Mouse (Mus musculus) forebrain, embryonic 12.5 days (tissue): Measurements from ENCODE around the gene Dpp4. TPM values are rescaled to one million over a fixed set of nuclear protein-coding genes. Genes with fewer than 3 reads are reported as not detected.

Source experiments
- ATAC-seq: fragments of 200-750 bp; cut with Nextera tagmentation; 2 replicates; pipeline ENCODE4 v1.8.0; 2017; ENCODE audit warnings: moderate TSS enrichment; ENCODE audit not compliant: low FRiP score
- H3K27ac ChIP-seq: fragments of 300-500 bp; sonication (generic); 2 replicates; pipeline ENCODE4 v1.5.1; 2016; ENCODE audit warnings: mild to moderate bottlenecking
- H3K27me3 ChIP-seq: fragments of 300-500 bp; sonication (generic); 2 replicates; pipeline ENCODE4 v1.6.1; 2016; ENCODE audit warnings: mild to moderate bottlenecking
- H3K36me3 ChIP-seq: fragments of 300-500 bp; sonication (generic); replicated peaks from 2 replicates; pipeline ENCODE4 v1.6.1; 2016; ENCODE audit warnings: mild to moderate bottlenecking
- H3K4me1 ChIP-seq: fragments of 300-500 bp; sonication (generic); 2 replicates; pipeline ENCODE4 v1.6.1; 2016
- H3K4me2 ChIP-seq: fragments of 300-500 bp; sonication (generic); 2 replicates; pipeline ENCODE4 v1.6.1; 2016; ENCODE audit warnings: mild to moderate bottlenecking, moderate library complexity
- H3K4me3 ChIP-seq: fragments of 300-500 bp; sonication (generic); replicated peaks from 2 replicates; pipeline ENCODE4 v1.5.1; 2016; ENCODE audit warnings: mild to moderate bottlenecking
- H3K9ac ChIP-seq: fragments of 300-500 bp; sonication (generic); 2 replicates; pipeline ENCODE4 v1.6.1; 2016; ENCODE audit warnings: mild to moderate bottlenecking
- H3K9me3 ChIP-seq: fragments of 300-500 bp; sonication (generic); 2 replicates; pipeline ENCODE4 v1.6.1; 2016
- WGBS: fragments of 180-500 bp; shearing (Covaris S2); methylation state at CpG from one replicate; pipeline ENCODE4 v1.1.7; 2016; 5-methylcytosine and 5-hydroxymethylcytosine counted together
- polyA plus RNA-seq: library from polyadenylated mRNA; unstranded; fragments of >200 nt; fragmentation: Nextera tagmentation; extraction: Ambion mirVana; gene quantifications from 2 replicates; pipeline ENCODE4 v1.2.1, GENCODE M21; 2016

The Dpp4 gene
- polyA plus RNA-seq, 1 experiment from 2014 or later: 1.0 TPM

DNA sequence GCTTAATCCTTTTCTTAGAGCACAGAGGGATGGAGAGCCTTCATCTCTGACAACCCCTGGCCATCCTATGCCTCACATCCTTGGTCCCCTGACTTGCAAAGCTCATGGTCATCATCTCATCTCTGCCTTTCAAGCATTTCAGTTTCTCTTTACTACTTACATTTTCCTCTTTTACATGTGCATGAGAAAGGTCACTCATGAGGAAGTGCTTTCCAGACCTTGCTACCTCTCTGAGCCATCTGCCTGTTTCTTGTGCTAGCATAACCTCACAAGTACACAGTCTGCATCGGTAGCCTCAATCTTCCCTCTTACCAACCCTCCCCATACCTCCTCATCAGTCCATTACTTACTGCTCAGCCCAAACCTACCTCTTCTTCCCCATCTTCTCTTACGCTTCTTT is 12.2 kb downstream of the Dpp4 start:
- Histone ChIP-seq H3K27ac (no peak overlapping the region), H3K4me1 (no peaks in the 10 kb centered on the region), H3K36me3 (no peaks in the 10 kb centered on the region), H3K4me2 (no peak overlapping the region), H3K4me3 (no peak overlapping the region), H3K9me3 (no peaks in the 10 kb centered on the region), H3K9ac (no peak overlapping the region), H3K27me3 (no peaks in the 10 kb centered on the region)
- no peak for ATAC-seq
- 98% methylated on average over 2 of the region's 2 CpGs for WGBS

DNA sequence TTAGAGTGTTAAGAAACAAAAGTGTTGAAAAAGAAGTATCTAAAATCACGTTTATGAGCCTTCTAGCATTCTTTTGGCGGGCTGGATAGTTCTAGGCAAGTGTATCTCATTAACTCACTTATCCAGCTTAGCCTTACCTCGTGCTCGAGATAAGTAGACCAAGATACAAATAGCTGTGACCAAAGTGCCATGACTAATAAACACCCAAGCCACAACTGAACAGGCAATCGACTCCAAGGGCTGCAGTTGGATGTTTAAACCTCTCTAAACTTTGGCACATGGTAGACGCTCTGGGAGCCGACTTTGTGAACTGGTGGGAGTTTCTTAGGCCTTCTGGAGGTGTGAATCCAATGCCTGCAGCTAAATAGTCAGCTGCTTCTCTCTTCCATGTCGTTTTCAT is 12.7 kb downstream of the Dpp4 start:
- 80% methylated on average over 8 of the region's 8 CpGs for WGBS

DNA sequence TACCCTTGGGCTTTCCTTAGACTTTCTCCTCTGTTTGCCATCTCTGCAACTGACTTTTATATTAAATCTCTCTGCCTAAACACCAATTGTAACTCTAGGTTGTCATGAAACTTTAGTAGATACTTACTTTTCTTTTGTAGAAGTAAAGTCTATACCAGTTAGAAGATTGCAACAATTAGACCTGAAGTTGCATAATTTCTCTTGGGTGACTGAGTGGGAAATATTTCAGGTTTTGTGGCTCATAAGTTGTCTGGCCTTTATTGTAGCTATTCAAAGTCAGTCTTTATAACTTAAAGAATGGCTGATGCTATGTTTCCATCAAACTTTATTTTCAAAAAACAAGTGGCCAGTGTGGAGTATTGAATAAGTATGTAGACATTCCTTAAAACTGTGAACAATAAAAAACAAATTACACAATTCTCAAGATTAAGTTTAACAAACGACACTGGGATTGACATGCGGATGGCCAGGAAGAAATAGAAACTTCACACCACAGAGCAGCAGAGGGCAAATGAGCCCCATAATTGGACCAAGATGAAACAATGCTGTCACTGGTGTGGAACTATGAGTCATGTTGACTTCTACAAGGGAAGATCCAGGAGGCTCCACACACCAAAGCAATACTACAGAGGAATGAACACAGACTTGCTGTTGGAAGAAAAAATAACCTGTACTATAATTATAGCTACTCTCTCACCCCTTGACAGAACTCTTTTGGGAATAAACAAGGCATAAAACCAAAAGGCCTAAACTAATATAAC is 13.7 kb downstream of the Dpp4 start:
- ATAC-seq: no peak
- WGBS: 91% methylated on average over 2 of the region's 2 CpGs
- no peaks in the 10 kb centered on the region for H3K27me3 ChIP-seq
- no peaks in the 10 kb centered on the region for H3K9me3 ChIP-seq
- H3K9ac ChIP-seq: no peak overlapping the region
- H3K4me1 ChIP-seq: no peaks in the 10 kb centered on the region
- H3K4me3 ChIP-seq: no peak overlapping the region
- no peaks in the 10 kb centered on the region for H3K36me3 ChIP-seq
- H3K4me2 ChIP-seq: no peak overlapping the region
- no peak overlapping the region for H3K27ac ChIP-seq

More for the DNA sequence above, 12.7 kb downstream of the Dpp4 start:
- Histone ChIP-seq H3K27me3 (no peaks in the 10 kb centered on the region), H3K36me3 (no peaks in the 10 kb centered on the region), H3K9ac (no peak overlapping the region), H3K9me3 (no peaks in the 10 kb centered on the region), H3K4me3 (no peak overlapping the region), H3K4me2 (no peak overlapping the region), H3K4me1 (no peaks in the 10 kb centered on the region), H3K27ac (no peak overlapping the region)
- no peak for ATAC-seq

DNA sequence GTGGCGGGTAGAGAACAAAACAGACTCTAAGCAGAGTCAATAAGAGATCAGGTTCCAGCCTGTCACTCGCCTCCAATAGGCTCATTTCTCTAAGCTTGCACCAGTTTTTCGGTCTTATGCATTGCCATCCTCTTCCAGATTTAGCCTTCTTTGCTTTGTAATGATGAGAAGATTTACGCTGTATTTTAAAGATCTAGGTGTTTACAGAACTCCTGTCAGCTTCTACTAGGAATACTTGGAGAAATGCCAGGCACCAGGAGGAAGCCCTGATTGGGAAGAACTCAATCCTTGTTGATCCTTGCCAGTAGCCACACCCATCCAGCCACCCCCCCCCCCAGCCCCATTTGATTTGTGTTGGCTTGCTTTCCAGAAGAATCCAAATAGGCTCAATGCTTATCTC is 14.4 kb downstream of the Dpp4 start:
- 85% methylated on average over 4 of the region's 4 CpGs for WGBS
- no peak for ATAC-seq

GRCm38 (mm10) chr2:62396799-62397198 is 15.2 kb downstream of the Dpp4 start:
- Histone ChIP-seq H3K4me3 (no peak overlapping the region), H3K27ac (no peak overlapping the region), H3K27me3 (no peaks in the 10 kb centered on the region), H3K4me1 (no peaks in the 10 kb centered on the region), H3K9ac (no peak overlapping the region), H3K36me3 (no peaks in the 10 kb centered on the region), H3K9me3 (no peaks in the 10 kb centered on the region), H3K4me2 (no peak overlapping the region)
- ATAC-seq: no peak
- WGBS: 97% methylated on average over 1 of the region's 1 CpGs

More for the DNA sequence above, 14.4 kb downstream of the Dpp4 start:
- H3K27me3 ChIP-seq: no peaks in the 10 kb centered on the region
- H3K9ac ChIP-seq: no peak overlapping the region
- no peak overlapping the region for H3K4me2 ChIP-seq
- no peak overlapping the region for H3K27ac ChIP-seq
- no peak overlapping the region for H3K4me3 ChIP-seq
- H3K4me1 ChIP-seq: no peaks in the 10 kb centered on the region
- H3K9me3 ChIP-seq: no peaks in the 10 kb centered on the region
- no peaks in the 10 kb centered on the region for H3K36me3 ChIP-seq

DNA sequence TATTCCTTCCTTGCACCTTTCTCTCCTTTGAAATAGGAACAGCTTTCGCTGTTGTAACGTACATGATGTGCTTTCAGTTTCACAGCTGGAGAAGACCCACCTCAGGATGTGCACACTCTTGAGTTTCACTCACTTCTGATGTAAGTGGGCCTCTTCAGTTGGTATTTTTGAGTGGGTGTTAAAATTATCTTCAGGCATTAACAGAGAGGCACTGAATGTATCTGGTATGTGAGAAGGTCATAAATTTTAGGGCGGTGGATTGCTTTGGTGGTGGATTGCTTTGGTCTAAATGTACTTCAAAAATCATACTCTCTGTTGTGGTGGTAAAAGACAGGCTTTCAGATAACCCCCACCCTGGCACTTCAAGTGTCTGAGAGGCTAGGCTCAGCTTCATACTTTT is 17.2 kb downstream of the Dpp4 start:
- no peak for ATAC-seq
- no peaks in the 10 kb centered on the region for H3K9me3 ChIP-seq
- WGBS: 91% methylated on average over 3 of the region's 3 CpGs
- H3K9ac ChIP-seq: no peak overlapping the region
- H3K27me3 ChIP-seq: no peaks in the 10 kb centered on the region
- H3K27ac ChIP-seq: no peak overlapping the region
- H3K4me1 ChIP-seq: no peaks in the 10 kb centered on the region
- H3K4me3 ChIP-seq: no peak overlapping the region
- no peak overlapping the region for H3K4me2 ChIP-seq
- no peaks in the 10 kb centered on the region for H3K36me3 ChIP-seq

GRCm38 (mm10) chr2:62392098-62392497 is 19.9 kb downstream of the Dpp4 start:
- no peaks in the 10 kb centered on the region for H3K9me3 ChIP-seq
- no peak overlapping the region for H3K4me2 ChIP-seq
- no peaks in the 10 kb centered on the region for H3K4me1 ChIP-seq
- ATAC-seq: no peak
- no peak overlapping the region for H3K4me3 ChIP-seq
- 80% methylated on average over 3 of the region's 3 CpGs for WGBS
- no peaks in the 10 kb centered on the region for H3K27me3 ChIP-seq
- no peak overlapping the region for H3K9ac ChIP-seq
- H3K27ac ChIP-seq: no peak overlapping the region
- H3K36me3 ChIP-seq: no peaks in the 10 kb centered on the region

DNA sequence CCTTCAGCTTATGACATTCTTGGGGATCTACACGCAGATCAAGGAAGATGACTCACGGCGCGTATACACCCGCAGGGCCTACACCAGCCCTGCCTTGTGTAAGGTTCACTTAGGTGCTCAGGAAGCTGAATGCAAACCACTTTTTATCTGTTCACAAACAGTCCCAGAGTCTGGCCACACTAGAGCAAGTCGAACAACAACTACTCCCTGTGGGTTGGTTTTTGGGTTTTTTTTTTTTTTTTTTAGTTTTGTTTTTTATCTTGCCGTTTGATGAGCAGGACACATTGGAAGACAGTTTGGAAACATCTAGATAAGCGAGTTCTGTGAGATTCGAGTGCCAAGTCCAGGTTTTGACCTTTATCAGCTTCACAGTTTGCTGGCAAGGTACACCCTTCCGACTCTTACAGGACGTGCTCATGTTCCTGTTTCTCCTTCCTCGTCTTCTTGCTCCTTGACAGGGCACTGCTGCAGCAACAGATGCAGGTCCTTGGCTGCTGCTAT is 21.0 kb downstream of the Dpp4 start:
- no peaks in the 10 kb centered on the region for H3K36me3 ChIP-seq
- no peak for ATAC-seq
- 94% methylated on average over 12 of the region's 12 CpGs for WGBS
- no peak overlapping the region for H3K4me2 ChIP-seq
- H3K9ac ChIP-seq: no peak overlapping the region
- no peaks in the 10 kb centered on the region for H3K4me1 ChIP-seq
- no peak overlapping the region for H3K27ac ChIP-seq
- H3K9me3 ChIP-seq: no peaks in the 10 kb centered on the region
- H3K4me3 ChIP-seq: no peak overlapping the region
- H3K27me3 ChIP-seq: no peaks in the 10 kb centered on the region

- no peak overlapping the region for H3K9ac ChIP-seq
- no peaks in the 10 kb centered on the region for H3K27me3 ChIP-seq
- no peaks in the 10 kb centered on the region for H3K4me1 ChIP-seq
- no peak for ATAC-seq
- no peak overlapping the region for H3K4me2 ChIP-seq
- WGBS: 57% methylated on average over 3 of the region's 3 CpGs
- H3K36me3 ChIP-seq: no peaks in the 10 kb centered on the region
- no peak overlapping the region for H3K27ac ChIP-seq
- no peak overlapping the region for H3K4me3 ChIP-seq
- H3K9me3 ChIP-seq: no peaks in the 10 kb centered on the region
Observed at GRCm38 (mm10) chr2:62390305-62390704, 21.7 kb downstream of the Dpp4 start.

- no peaks in the 10 kb centered on the region for H3K9me3 ChIP-seq
- H3K27me3 ChIP-seq: no peaks in the 10 kb centered on the region
- no peak overlapping the region for H3K4me3 ChIP-seq
- no peak overlapping the region for H3K9ac ChIP-seq
- H3K4me1 ChIP-seq: no peaks in the 10 kb centered on the region
- H3K27ac ChIP-seq: no peak overlapping the region
- WGBS: 91% methylated on average over 4 of the region's 4 CpGs
- no peaks in the 10 kb centered on the region for H3K36me3 ChIP-seq
- no peak for ATAC-seq
- no peak overlapping the region for H3K4me2 ChIP-seq
Observed at GRCm38 (mm10) chr2:62388841-62389240, 23.2 kb downstream of the Dpp4 start.

GRCm38 (mm10) chr2:62383196-62383595 is 28.8 kb downstream of the Dpp4 start:
- ATAC-seq: no peak
- no peak overlapping the region for H3K4me2 ChIP-seq
- 88% methylated on average over 4 of the region's 4 CpGs for WGBS
- H3K27ac ChIP-seq: no peak overlapping the region
- no peak overlapping the region for H3K9ac ChIP-seq
- H3K27me3 ChIP-seq: no peaks in the 10 kb centered on the region
- H3K4me3 ChIP-seq: no peak overlapping the region
- no peaks in the 10 kb centered on the region for H3K4me1 ChIP-seq
- H3K36me3 ChIP-seq: no peaks in the 10 kb centered on the region
- no peaks in the 10 kb centered on the region for H3K9me3 ChIP-seq

GRCm38 (mm10) chr2:62382440-62382839 is 29.6 kb downstream of the Dpp4 start:
- no peaks in the 10 kb centered on the region for H3K27me3 ChIP-seq
- H3K4me3 ChIP-seq: no peak overlapping the region
- no peaks in the 10 kb centered on the region for H3K36me3 ChIP-seq
- H3K4me2 ChIP-seq: no peak overlapping the region
- no peaks in the 10 kb centered on the region for H3K4me1 ChIP-seq
- no peak overlapping the region for H3K27ac ChIP-seq
- H3K9me3 ChIP-seq: no peaks in the 10 kb centered on the region
- 70% methylated on average over 5 of the region's 5 CpGs for WGBS
- H3K9ac ChIP-seq: no peak overlapping the region
- no peak for ATAC-seq

DNA sequence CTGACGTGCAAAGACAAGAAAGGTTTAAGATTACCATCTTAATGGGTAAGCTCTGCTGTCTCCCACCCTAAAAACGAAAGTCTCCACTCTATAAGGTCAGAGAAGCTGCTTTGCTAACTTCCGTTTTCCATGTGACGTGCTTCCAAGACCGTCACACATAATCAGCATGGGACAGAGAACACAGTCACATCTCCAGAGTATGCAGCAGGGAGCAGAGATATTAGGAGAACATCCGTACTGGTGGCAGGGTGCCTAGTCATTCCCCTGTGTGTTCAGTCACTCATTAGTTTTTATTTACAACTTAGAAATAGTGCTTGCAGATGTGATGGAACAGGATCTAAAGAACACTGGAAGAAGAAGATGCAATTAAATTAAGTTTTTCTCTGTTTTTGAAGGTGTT is 30.3 kb downstream of the Dpp4 start:
- ATAC-seq: no peak
- H3K9me3 ChIP-seq: no peaks in the 10 kb centered on the region
- no peaks in the 10 kb centered on the region for H3K27me3 ChIP-seq
- H3K9ac ChIP-seq: no peak overlapping the region
- H3K4me1 ChIP-seq: no peaks in the 10 kb centered on the region
- no peak overlapping the region for H3K4me2 ChIP-seq
- no peak overlapping the region for H3K4me3 ChIP-seq
- 89% methylated on average over 6 of the region's 6 CpGs for WGBS
- H3K36me3 ChIP-seq: no peaks in the 10 kb centered on the region
- no peak overlapping the region for H3K27ac ChIP-seq
